Mouse (Mus musculus): ENCODE measurements around the gene Sept6.

DNA sequence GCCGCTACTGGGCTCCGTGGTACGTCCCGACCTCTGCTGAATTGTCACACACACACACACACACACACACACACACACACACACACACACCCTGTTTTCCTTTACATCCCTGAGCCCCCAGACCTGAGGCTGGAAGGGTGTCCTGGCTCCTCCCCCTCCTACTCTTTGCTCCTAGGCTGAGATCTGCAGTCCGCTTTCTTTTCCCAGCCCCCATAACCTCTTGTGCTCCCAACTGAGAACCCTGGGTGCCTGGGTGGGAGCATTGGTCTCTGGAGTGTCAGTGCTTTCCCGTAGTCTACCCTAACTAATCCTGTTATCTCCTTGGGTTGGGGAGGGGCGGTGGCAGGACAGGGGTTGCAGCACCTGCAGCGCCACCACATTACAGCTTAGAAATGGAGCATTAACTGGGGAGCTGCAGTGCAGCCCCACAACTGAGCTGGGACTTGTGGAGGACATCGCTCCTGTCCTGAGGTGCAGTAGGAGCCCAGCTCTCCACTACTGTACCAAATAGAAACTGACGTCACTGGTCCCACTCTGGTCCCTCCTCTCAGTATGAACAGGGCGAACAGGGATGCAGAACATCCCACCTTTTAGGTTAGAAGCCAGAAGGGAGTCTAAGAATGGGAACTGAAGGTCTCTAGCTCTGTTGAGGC, 1.7 kb downstream of the Sept6 start:
- TF ChIP-seq CTCF (IDR thresholded peaks at IDR 0.05; ENCODE audit: control insufficient read depth, insufficient read depth, insufficient read length) (no peak), USF1 (IDR thresholded peaks at IDR 0.05; ENCODE audit: low read depth) (no peak)
